ENCODE assay signal across 29 mouse cellular contexts in the genomic region with DNA sequence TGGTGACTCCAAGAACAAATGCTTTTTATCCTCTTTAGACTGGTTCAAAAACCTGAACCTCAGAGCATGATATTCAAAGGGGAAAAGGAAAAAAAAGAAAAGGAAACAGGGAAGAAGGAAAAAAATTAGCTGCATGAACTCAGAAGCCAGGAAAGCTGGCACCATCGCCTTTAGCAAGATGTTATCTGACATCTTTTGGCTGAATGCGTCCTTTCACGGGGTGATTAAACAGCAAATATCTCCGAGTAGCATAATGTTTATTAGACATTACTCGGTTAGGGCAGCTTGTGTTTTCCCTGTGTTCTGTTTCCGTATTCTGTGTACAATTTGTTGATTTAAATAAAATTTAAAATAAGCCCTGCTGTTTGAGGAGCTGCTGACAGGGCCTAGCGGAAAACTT. TPM values are rescaled to one million over a fixed set of nuclear protein-coding genes. Genes with fewer than 3 reads are reported as not detected.
"Had no signal": no experiment of that assay in that cellular context is flagged by ENCODE, and none has a peak within 500 bp of the region (broad histone marks: within the 10 kb centered on the region; RNA-seq: fewer than 3 reads in every experiment).

No protein-coding gene starts in this region.

- H3K9me3 ChIP-seq: lung, embryonic 15.5 days; midbrain, embryonic 13.5 days had no signal

- H3K4me1 ChIP-seq: liver, embryonic 13.5 days; midbrain, embryonic 13.5 days had no signal

- H3K9ac ChIP-seq: liver, embryonic 13.5 days; lung, embryonic 15.5 days; midbrain, embryonic 13.5 days had no signal

- ATAC-seq: midbrain, embryonic 13.5 days; midbrain, embryonic 16.5 days had no signal

- H3K4me2 ChIP-seq: liver, embryonic 13.5 days; lung, embryonic 15.5 days; midbrain, embryonic 13.5 days had no signal

- DNase-seq: kidney, postnatal 10 days; kidney, postnatal 36 days; layer of hippocampus, postnatal 36 days; liver, embryonic 13.5 days; right cerebral cortex, adult 18-20 months; right cerebral cortex, postnatal 14 days; right cerebral cortex, postnatal 4 days; thymus, adult 2 months; thymus, postnatal 14 days; thymus, postnatal 4 days had no signal

- H3K27ac ChIP-seq: left cerebral cortex, adult 2 months; liver, embryonic 13.5 days; macrophage; midbrain, embryonic 13.5 days; stomach, postnatal 0 days had no signal

- H3K4me3 ChIP-seq: left cerebral cortex, adult 2 months; liver, embryonic 13.5 days; lung, embryonic 15.5 days; midbrain, embryonic 13.5 days had no signal

- H3K27me3 ChIP-seq: liver, embryonic 13.5 days; lung, embryonic 15.5 days; midbrain, embryonic 13.5 days had no signal

- H3K36me3 ChIP-seq: liver, embryonic 13.5 days; lung, embryonic 15.5 days; midbrain, embryonic 13.5 days had no signal

RNA-seq across cellular contexts. Expression of a gene that starts 21.8 kb away (rescaled TPM):
- total RNA-seq: layer of hippocampus, adult 8-10 months; layer of hippocampus, postnatal 10 days; layer of hippocampus, postnatal 36 days; left cerebral cortex, adult 2 months; left cerebral cortex, postnatal 10 days; left cerebral cortex, postnatal 36 days; liver, adult 2 months; megakaryocyte, adult 5-6 weeks had no signal
- polyA plus RNA-seq: kidney, embryonic 14.5 days; limb, embryonic 11.5 days; limb, embryonic 14.5 days; liver, adult 2 months; liver, embryonic 13.5 days; liver, embryonic 16.5 days; lung, embryonic 15.5 days; macrophage; midbrain, embryonic 13.5 days; midbrain, embryonic 16.5 days; neural tube, embryonic 11.5 days; neural tube, embryonic 14.5 days; stomach, embryonic 14.5 days; stomach, postnatal 0 days; thymus, adult 2 months had no signal
